Mouse (Mus musculus): ENCODE data around the gene Hnrnpk.

DNA sequence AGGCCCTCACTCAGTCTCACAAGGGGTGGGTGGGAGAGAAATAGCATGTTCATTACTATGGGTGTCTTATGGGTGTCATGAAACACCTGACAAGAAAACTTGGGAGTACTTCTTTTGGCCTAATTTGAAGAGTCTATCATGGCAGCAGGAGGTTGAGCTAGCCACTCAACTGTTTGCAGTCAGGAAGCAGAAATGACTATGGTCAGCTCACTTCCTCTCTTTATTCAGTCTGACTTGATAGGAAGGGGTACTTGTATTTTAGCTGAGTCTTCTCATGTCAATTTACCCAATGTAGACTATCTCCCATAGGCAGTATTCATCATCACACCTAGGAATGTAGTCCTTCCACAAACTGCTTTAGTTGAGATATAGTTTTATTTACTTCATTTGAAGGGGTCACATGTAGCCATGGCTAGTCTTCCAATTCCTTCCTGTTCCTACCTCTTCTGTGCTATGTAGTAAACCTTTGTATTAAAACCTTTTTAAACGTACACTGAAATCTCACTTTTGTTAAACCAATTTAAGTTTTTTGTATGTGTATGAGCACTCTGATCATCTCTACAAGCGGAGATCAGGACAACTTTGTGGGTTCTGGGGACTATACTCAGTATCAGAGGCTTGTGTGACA is 13.7 kb downstream of the Hnrnpk start:
- TF ChIP-seq CTCF (IDR thresholded peaks at IDR 0.05; ENCODE audit: insufficient read depth, low read depth, low read length) (no peak), POLR2A (IDR thresholded peaks at IDR 0.05; ENCODE audit: insufficient read depth, low read depth, low read length) (no peak)
